In genomic region chr10:23086352-23087215, GRCm38 (mm10) we compare ENCODE assay signal across 8 mouse cellular contexts.
DNase-seq lines count a peak whose midpoint lies in the region; ATAC-seq and TF ChIP-seq lines count a peak whose summit lies in the region.

No protein-coding gene starts in this region.

- no peak overlapping the region for H3K4me2 ChIP-seq in forebrain, embryonic 15.5 days (replicated peaks)
- H3K4me2 ChIP-seq in limb, embryonic 11.5 days (ENCODE audit: low read depth, severe bottlenecking) = no peak overlapping the region
- no peak overlapping the region for H3K4me2 ChIP-seq in neural tube, embryonic 14.5 days (ENCODE audit: low read depth, low read length)

- H3K9me3 ChIP-seq in forebrain, embryonic 15.5 days = no peaks in the 10 kb centered on the region
- no peaks in the 10 kb centered on the region for H3K9me3 ChIP-seq in limb, embryonic 11.5 days (ENCODE audit: control insufficient read depth, low read length)
- H3K9me3 ChIP-seq in neural tube, embryonic 14.5 days (ENCODE audit: control insufficient read depth, low read length) = no peaks in the 10 kb centered on the region

- no peaks in the 10 kb centered on the region for H3K4me1 ChIP-seq in thymus, adult 2 months (replicated peaks; ENCODE audit: control insufficient read depth, insufficient read depth, low read length)
- no peaks in the 10 kb centered on the region for H3K4me1 ChIP-seq in forebrain, embryonic 15.5 days
- 0 out of 2 replicates have a peak, but pooled peaks cover 3% of the 10 kb centered on the region for H3K4me1 ChIP-seq in limb, embryonic 11.5 days (ENCODE audit: control insufficient read depth, insufficient read depth, low read length)
- no peaks in the 10 kb centered on the region for H3K4me1 ChIP-seq in neural tube, embryonic 14.5 days (ENCODE audit: control insufficient read depth, insufficient read depth, low read length)

- no peak overlapping the region for H3K4me3 ChIP-seq in thymus, adult 2 months (ENCODE audit: control insufficient read depth, insufficient read depth, low read length)
- no peak overlapping the region for H3K4me3 ChIP-seq in forebrain, embryonic 15.5 days
- no peak overlapping the region for H3K4me3 ChIP-seq in limb, embryonic 11.5 days (ENCODE audit: low read depth, low read length)
- no peak overlapping the region for H3K4me3 ChIP-seq in neural tube, embryonic 14.5 days (ENCODE audit: low read depth, low read length)

- TF ChIP-seq POLR2A in thymus, adult 2 months (IDR thresholded peaks at IDR 0.05; ENCODE audit: control insufficient read depth, extremely low read depth, insufficient read depth, low read length, poor library complexity) = no peak

- no peak overlapping the region for H3K9ac ChIP-seq in forebrain, embryonic 15.5 days (replicated peaks)
- no peak overlapping the region for H3K9ac ChIP-seq in limb, embryonic 11.5 days (ENCODE audit: low read length)
- no peak overlapping the region for H3K9ac ChIP-seq in neural tube, embryonic 14.5 days (replicated peaks; ENCODE audit: low read depth, low read length)

- peak; percentile 60 for ATAC-seq in forebrain, embryonic 15.5 days (replicated peaks)
- no peak for ATAC-seq in limb, embryonic 11.5 days (ENCODE audit: insufficient number of reproducible peaks, low FRiP score, low TSS enrichment, low read depth)
- peak; percentile 80 for ATAC-seq in neural tube, embryonic 14.5 days (ENCODE audit: low read depth)
- no peak for ATAC-seq in monocyte, adult 5-6 weeks (replicated peaks; ENCODE audit: insufficient number of reproducible peaks, low FRiP score, low TSS enrichment, poor library complexity, severe bottlenecking)

- no peak for TF ChIP-seq CTCF in thymus, adult 2 months (IDR thresholded peaks at IDR 0.05; ENCODE audit: borderline replicate concordance, control insufficient read depth, extremely low read depth, insufficient read depth, low read length, poor library complexity)

- peak; percentile 11 for DNase-seq in thymus, adult 2 months
- DNase-seq in thymus, adult 18-20 months = no peak
- DNase-seq in c-Kit-positive CD71-positive TER-119-positive erythroid progenitor cells, embryonic 14.5 days (ENCODE audit: low spot score) = peak; percentile 25
- peak; percentile 16 to 65 for DNase-seq in kidney, adult 8-10 months
- DNase-seq in limb, embryonic 11.5 days (ENCODE audit: low spot score) = peak; percentile 84

- no peaks in the 10 kb centered on the region for H3K36me3 ChIP-seq in thymus, adult 2 months (ENCODE audit: control insufficient read depth, insufficient read depth, low read length)
- H3K36me3 ChIP-seq in forebrain, embryonic 15.5 days = no peaks in the 10 kb centered on the region
- no peaks in the 10 kb centered on the region for H3K36me3 ChIP-seq in limb, embryonic 11.5 days (ENCODE audit: control insufficient read depth, insufficient read depth, low read length)
- no peaks in the 10 kb centered on the region for H3K36me3 ChIP-seq in neural tube, embryonic 14.5 days (ENCODE audit: control insufficient read depth, insufficient read depth, low read length)

- no peak overlapping the region for H3K27ac ChIP-seq in thymus, adult 2 months (ENCODE audit: control insufficient read depth, insufficient read depth, low read length)
- no peak overlapping the region for H3K27ac ChIP-seq in forebrain, embryonic 15.5 days (replicated peaks)
- no peak overlapping the region for H3K27ac ChIP-seq in limb, embryonic 11.5 days (replicated peaks; ENCODE audit: low read depth, low read length)
- H3K27ac ChIP-seq in neural tube, embryonic 14.5 days (ENCODE audit: low read depth, low read length) = no peak overlapping the region

- 74% methylated on average over 21 of the region's 21 CpGs for WGBS in thymus, adult 2 months
- WGBS in forebrain, embryonic 15.5 days = 68% methylated on average over 21 of the region's 21 CpGs
- 76% methylated on average over 21 of the region's 21 CpGs for WGBS in limb, embryonic 11.5 days
- 67% methylated on average over 21 of the region's 21 CpGs for WGBS in neural tube, embryonic 14.5 days

- H3K27me3 ChIP-seq in thymus, adult 2 months (ENCODE audit: control insufficient read depth, insufficient read depth, low read length) = no peaks in the 10 kb centered on the region
- H3K27me3 ChIP-seq in forebrain, embryonic 15.5 days = no peaks in the 10 kb centered on the region
- no peaks in the 10 kb centered on the region for H3K27me3 ChIP-seq in limb, embryonic 11.5 days (ENCODE audit: control insufficient read depth, insufficient read depth, low read length)
- no peaks in the 10 kb centered on the region for H3K27me3 ChIP-seq in neural tube, embryonic 14.5 days (ENCODE audit: control insufficient read depth, insufficient read depth, low read length)

Comparison
In these comparisons a context has a peak if more than half of its experiments do, and no peak if none do; other contexts are left out.
1. DNase-seq: peak in thymus, adult 2 months (single experiment), c-Kit-positive CD71-positive TER-119-positive erythroid progenitor cells, embryonic 14.5 days (single experiment), kidney, adult 8-10 months (2 of 2) and limb, embryonic 11.5 days (single experiment); none in thymus, adult 18-20 months (0 of 2).
2. ATAC-seq: peak in forebrain, embryonic 15.5 days (single experiment) and neural tube, embryonic 14.5 days (single experiment); none in limb, embryonic 11.5 days (single experiment) and monocyte, adult 5-6 weeks (single experiment).